Mouse (Mus musculus) liver, adult 2 months (tissue): ENCODE data around the gene Borcs5.

Experiments
- CTCF ChIP-seq: fragments of 200-500 bp; IDR thresholded peaks from 2 replicates; pipeline ENCODE4 v1.5.1; 2011; ENCODE audit warnings: low read depth, low read length, control low read depth
- POLR2A ChIP-seq: fragments of 200-500 bp; IDR thresholded peaks from 2 replicates; pipeline ENCODE4 v1.6.1; 2011; ENCODE audit warnings: low read length, control low read depth; ENCODE audit not compliant: insufficient read depth; ENCODE audit errors: extremely low read depth

GRCm38 (mm10) chr6:134694988-134695387, 55.7 kb downstream of the Borcs5 start:
- no peak for TF ChIP-seq CTCF
- TF ChIP-seq POLR2A = no peak
